Mouse (Mus musculus): ENCODE results near the gene Flnc. TPM values are rescaled to one million over a fixed set of nuclear protein-coding genes. Genes with fewer than 3 reads are reported as not detected.

Gene Flnc
- polyA plus RNA-seq, 1 experiment from 2014 or later = 2.6 TPM

DNA sequence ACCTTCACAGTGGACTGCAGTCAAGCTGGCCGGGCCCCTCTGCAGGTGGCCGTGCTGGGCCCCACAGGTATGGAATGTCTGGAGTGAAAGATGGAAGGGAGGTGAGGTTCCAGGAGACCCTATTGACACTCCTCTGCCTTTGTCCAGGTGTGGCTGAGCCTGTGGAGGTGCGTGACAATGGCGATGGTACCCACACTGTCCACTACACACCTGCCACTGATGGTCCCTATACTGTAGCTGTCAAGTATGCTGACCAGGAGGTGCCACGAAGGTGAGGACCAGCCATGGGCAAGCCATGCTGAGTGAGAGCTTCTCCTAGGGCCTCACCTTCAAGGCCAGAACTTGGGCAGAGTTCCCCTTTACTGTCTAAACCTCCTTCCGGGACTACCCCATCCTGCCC lies 17.6 kb downstream of the Flnc start:
- WGBS = 93% methylated on average over 6 of the region's 6 CpGs
- H3K4me3 ChIP-seq (ENCODE audit: low read depth, low read length) = no peak overlapping the region
- no peaks in the 10 kb centered on the region for H3K9me3 ChIP-seq (ENCODE audit: control insufficient read depth, low read length)
- no peak overlapping the region for H3K4me2 ChIP-seq (ENCODE audit: low read depth, low read length, severe bottlenecking)
- DNase-seq (ENCODE audit: low spot score) (no peak), ATAC-seq (replicated peaks; ENCODE audit: low FRiP score) (no peak)
- H3K9ac ChIP-seq (ENCODE audit: low read length) = no peak overlapping the region
- no peaks in the 10 kb centered on the region for H3K27me3 ChIP-seq (ENCODE audit: control insufficient read depth, insufficient read depth, low read length)
- H3K27ac ChIP-seq (ENCODE audit: low read depth, low read length) = no peak overlapping the region
- H3K4me1 ChIP-seq (replicated peaks; ENCODE audit: control insufficient read depth, insufficient read depth, low read length) = no peaks in the 10 kb centered on the region
- no peaks in the 10 kb centered on the region for H3K36me3 ChIP-seq (ENCODE audit: control insufficient read depth, insufficient read depth, low read length)

DNA sequence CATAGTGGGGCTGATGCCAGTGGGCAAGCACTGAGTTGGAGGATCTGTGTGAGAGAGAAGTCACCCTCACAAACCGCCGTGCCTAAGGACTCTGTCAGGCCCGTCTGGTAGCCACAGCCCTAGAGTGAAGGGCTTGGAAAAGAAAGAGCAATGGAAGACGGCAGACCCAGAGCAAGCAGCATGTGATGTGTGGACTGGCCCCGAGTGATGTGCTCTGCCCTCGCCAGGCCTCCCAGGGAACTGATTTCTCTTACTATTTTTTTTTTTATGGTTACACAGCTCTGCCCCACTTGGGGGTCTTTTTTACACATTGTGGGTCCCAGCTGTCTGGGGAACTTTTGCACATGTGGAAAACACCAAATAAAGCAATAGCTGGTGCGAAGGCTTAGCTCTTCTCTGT lies 28.4 kb downstream of the Flnc start:
- H3K27ac ChIP-seq (ENCODE audit: low read depth, low read length) = no peak overlapping the region
- no peaks in the 10 kb centered on the region for H3K4me1 ChIP-seq (replicated peaks; ENCODE audit: control insufficient read depth, insufficient read depth, low read length)
- no peaks in the 10 kb centered on the region for H3K36me3 ChIP-seq (ENCODE audit: control insufficient read depth, insufficient read depth, low read length)
- no peak overlapping the region for H3K4me3 ChIP-seq (ENCODE audit: low read depth, low read length)
- DNase-seq (ENCODE audit: low spot score) (no peak), ATAC-seq (replicated peaks; ENCODE audit: low FRiP score) (no peak)
- no peak overlapping the region for H3K4me2 ChIP-seq (ENCODE audit: low read depth, low read length, severe bottlenecking)
- H3K9me3 ChIP-seq (ENCODE audit: control insufficient read depth, low read length) = no peaks in the 10 kb centered on the region
- no peak overlapping the region for H3K9ac ChIP-seq (ENCODE audit: low read length)
- 69% methylated on average over 7 of the region's 7 CpGs for WGBS
- no peaks in the 10 kb centered on the region for H3K27me3 ChIP-seq (ENCODE audit: control insufficient read depth, insufficient read depth, low read length)

DNA sequence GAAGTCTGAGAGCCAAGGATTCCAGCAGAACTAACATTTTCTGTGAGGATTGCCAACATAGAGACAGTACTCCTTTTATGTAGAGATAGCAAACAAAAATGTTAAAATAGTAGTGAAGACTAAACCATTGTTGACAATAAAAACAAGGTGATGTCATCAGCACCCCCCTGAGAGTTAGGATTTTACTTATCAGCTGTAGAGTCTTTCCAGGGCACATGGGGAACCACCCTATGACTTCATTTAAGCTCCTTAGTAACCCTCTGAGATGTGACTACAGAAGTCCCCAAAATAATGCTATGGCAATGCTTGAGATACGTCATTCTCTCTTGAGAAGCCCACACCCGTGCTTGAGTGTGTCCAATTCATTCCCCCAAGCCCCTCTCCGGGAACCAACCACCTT lies 30.3 kb downstream of the Flnc start:
- Histone ChIP-seq H3K36me3 (ENCODE audit: control insufficient read depth, insufficient read depth, low read length) (no peaks in the 10 kb centered on the region), H3K27ac (ENCODE audit: low read depth, low read length) (no peak overlapping the region), H3K4me3 (ENCODE audit: low read depth, low read length) (no peak overlapping the region), H3K27me3 (ENCODE audit: control insufficient read depth, insufficient read depth, low read length) (no peaks in the 10 kb centered on the region), H3K9ac (ENCODE audit: low read length) (no peak overlapping the region), H3K4me2 (ENCODE audit: low read depth, low read length, severe bottlenecking) (no peak overlapping the region), H3K9me3 (ENCODE audit: control insufficient read depth, low read length) (no peaks in the 10 kb centered on the region), H3K4me1 (replicated peaks; ENCODE audit: control insufficient read depth, insufficient read depth, low read length) (peaks cover 1% of the 10 kb centered on the region; the same call in 1 of the 2 replicates)
- 77% methylated on average over 3 of the region's 3 CpGs for WGBS
- no peak for ATAC-seq (replicated peaks; ENCODE audit: low FRiP score)
- no peak for DNase-seq (ENCODE audit: low spot score)

DNA sequence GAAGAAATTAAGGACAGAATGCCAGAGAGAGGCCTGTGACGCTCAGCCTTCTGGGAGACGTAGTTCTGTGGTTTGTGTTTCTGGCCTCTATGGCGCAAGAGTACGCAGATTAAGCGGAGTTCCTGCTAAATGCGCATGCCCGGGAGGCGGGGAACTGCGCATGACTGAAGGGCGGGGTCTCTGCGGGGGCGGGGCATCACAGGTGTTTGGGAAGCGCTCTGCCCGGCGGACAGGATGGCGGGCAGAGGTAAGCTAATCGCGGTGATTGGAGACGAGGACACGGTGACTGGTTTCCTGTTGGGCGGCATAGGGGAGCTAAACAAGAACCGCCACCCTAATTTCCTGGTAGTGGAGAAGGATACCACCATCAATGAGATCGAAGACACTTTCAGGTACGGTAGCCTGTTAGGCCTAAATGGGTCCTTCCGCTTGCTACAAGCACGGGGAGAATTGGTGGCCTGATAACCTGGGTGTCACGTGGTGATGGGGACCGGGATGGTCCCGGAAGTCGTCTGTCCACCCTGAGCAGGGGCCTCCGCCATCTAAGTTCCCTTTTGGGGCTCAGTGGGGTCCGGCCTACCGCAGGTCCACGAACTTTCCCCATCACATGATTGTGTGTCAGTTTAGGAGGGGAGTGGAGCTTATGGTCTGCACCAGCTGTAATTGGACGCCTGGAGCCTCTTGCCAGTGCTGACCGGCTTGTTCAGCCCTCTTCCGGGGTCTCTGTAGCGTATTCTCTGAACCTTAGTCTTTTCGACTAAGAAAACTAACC lies 34.7 kb downstream of the Flnc start, which contains the start of gene Atp6v1f:
TSS of gene Atp6v1f (plus strand) at position 136 of the 772 bp plus-strand sequence.
- no peak within 1 kb of the TSS for H3K27ac ChIP-seq (ENCODE audit: low read depth, low read length)
- H3K4me3 ChIP-seq (ENCODE audit: low read depth, low read length) = peak within 1 kb of the TSS; percentile 61
- H3K9ac ChIP-seq (ENCODE audit: low read length) = peak within 1 kb of the TSS; percentile 70
- ATAC-seq (replicated peaks; ENCODE audit: low FRiP score) (peak; percentile 94), DNase-seq (ENCODE audit: low spot score) (peak; percentile 96)
- WGBS = under 1% methylated on average over 39 of the region's 39 CpGs
- H3K27me3 ChIP-seq (ENCODE audit: control insufficient read depth, insufficient read depth, low read length) = no peaks in the 10 kb centered on the region
- H3K4me2 ChIP-seq (ENCODE audit: low read depth, low read length, severe bottlenecking) = peak within 1 kb of the TSS; percentile 82
- H3K9me3 ChIP-seq (ENCODE audit: control insufficient read depth, low read length) = no peaks in the 10 kb centered on the region
- no peaks in the 10 kb centered on the region; the same call in 1 of the 2 replicates for H3K36me3 ChIP-seq (ENCODE audit: control insufficient read depth, insufficient read depth, low read length)
- peaks cover 4% of the 10 kb centered on the region; the same call in 1 of the 2 replicates for H3K4me1 ChIP-seq (replicated peaks; ENCODE audit: control insufficient read depth, insufficient read depth, low read length)

DNA sequence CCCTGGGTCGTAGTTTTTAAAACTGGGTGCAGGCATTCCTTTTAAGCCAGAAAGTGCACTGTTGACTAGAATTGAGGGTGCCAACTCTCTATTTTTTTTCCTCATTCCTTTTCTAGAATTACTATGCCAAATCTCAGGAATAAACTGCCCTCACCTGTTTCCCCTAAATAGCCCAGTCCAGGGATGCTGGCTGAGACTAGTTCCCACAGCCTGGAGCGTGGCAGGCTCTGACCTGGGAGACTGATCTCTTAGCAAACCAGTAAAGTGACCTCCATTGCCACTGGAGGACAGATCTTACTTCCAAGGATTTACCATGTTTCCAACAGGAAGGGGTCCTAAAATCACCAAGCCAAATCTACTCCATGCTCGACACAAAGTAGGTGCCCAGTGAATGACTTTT lies 35.8 kb downstream of the Flnc start:
- Histone ChIP-seq H3K9ac (ENCODE audit: low read length) (no peak overlapping the region; the same call in 1 of the 2 replicates), H3K9me3 (ENCODE audit: control insufficient read depth, low read length) (no peaks in the 10 kb centered on the region), H3K4me2 (ENCODE audit: low read depth, low read length, severe bottlenecking) (peak overlapping the region; percentile 82), H3K36me3 (ENCODE audit: control insufficient read depth, insufficient read depth, low read length) (no peaks in the 10 kb centered on the region; the same call in 1 of the 2 replicates), H3K4me3 (ENCODE audit: low read depth, low read length) (no peak overlapping the region), H3K27ac (ENCODE audit: low read depth, low read length) (no peak overlapping the region), H3K27me3 (ENCODE audit: control insufficient read depth, insufficient read depth, low read length) (no peaks in the 10 kb centered on the region), H3K4me1 (replicated peaks; ENCODE audit: control insufficient read depth, insufficient read depth, low read length) (peaks cover 4% of the 10 kb centered on the region; the same call in 1 of the 2 replicates)
- ATAC-seq (replicated peaks; ENCODE audit: low FRiP score) (no peak), DNase-seq (ENCODE audit: low spot score) (no peak)
- 85% methylated on average over 3 of the region's 3 CpGs for WGBS

DNA sequence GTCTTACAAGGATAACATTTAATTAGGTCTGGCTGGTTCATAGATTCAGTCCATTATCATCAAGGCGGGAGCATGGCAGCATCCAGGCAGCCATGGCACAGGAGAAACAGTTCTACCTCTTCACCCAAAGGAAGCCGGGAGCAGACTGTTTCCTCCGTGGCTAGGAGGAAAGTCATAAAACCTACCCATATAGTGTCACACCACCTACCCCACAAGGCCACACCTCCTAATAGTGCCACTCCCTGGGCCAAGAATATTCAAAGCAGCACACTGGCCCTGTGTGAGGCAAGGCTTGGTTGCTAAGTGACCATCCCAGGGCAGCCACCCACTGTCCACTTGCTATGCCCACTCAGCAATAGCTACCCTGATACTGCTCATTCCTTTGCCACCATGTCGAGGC lies 38.1 kb downstream of the Flnc start, which contains the start of gene Atp6v1fnb:
TSS of gene Atp6v1fnb (plus strand) at position 301 of the 400 bp plus-strand sequence.
- no peak within 1 kb of the TSS for H3K27ac ChIP-seq (ENCODE audit: low read depth, low read length)
- WGBS = 95% methylated on average over 4 of the region's 4 CpGs
- peaks cover 7% of the 10 kb centered on the region; the same call in 1 of the 2 replicates for H3K4me1 ChIP-seq (replicated peaks; ENCODE audit: control insufficient read depth, insufficient read depth, low read length)
- no peak for DNase-seq (ENCODE audit: low spot score)
- H3K9ac ChIP-seq (ENCODE audit: low read length) = no peak within 1 kb of the TSS
- 0 out of 2 replicates have a peak, but pooled peaks cover 2% of the 10 kb centered on the region for H3K27me3 ChIP-seq (ENCODE audit: control insufficient read depth, insufficient read depth, low read length)
- H3K9me3 ChIP-seq (ENCODE audit: control insufficient read depth, low read length) = no peaks in the 10 kb centered on the region
- no peak within 1 kb of the TSS for H3K4me2 ChIP-seq (ENCODE audit: low read depth, low read length, severe bottlenecking)
- H3K36me3 ChIP-seq (ENCODE audit: control insufficient read depth, insufficient read depth, low read length) = no peaks in the 10 kb centered on the region; the same call in 1 of the 2 replicates
- H3K4me3 ChIP-seq (ENCODE audit: low read depth, low read length) = no peak within 1 kb of the TSS
- ATAC-seq (replicated peaks; ENCODE audit: low FRiP score) = no peak

DNA sequence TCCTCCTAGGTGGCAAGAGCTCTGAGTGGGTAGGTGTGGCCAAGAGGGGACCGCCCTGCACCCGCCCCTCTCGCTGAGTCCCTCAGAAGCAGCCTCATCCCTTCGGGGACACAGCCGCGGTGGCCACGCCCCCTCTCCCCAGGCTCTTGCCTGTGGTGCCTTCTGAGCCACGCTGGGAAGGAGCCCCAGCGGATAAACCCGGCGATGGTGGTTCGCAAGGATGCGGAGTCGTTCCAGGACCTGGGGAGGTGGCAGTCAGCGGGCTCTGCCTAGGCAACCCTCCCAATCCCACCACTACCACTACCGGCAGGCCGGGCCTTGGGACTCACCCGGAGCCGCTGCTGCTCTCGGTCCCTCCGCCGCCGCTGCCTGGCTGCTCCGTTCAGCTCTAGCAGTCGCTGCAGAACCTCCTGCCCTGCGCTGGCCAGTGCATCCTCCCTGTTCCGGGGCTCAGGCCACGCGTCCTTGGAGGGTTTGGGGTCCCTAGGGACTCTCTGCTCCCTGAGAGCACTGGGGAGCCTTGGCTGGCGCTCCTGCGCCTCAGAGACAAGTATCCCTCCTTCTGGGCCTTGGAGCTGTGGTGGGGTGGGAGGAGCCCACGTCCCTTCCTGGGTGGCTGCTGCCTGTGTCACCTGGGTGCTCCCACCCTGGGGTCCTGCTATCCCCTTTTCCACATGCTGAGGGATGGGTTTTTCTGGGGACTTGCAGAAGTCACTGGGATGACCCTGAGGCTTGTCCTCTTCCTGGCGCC lies 41.1 kb downstream of the Flnc start:
- H3K9me3 ChIP-seq (ENCODE audit: control insufficient read depth, low read length) = no peaks in the 10 kb centered on the region
- peaks cover 3% of the 10 kb centered on the region; the same call in 1 of the 2 replicates for H3K4me1 ChIP-seq (replicated peaks; ENCODE audit: control insufficient read depth, insufficient read depth, low read length)
- H3K27me3 ChIP-seq (ENCODE audit: control insufficient read depth, insufficient read depth, low read length) = 0 out of 2 replicates have a peak, but pooled peaks cover 2% of the 10 kb centered on the region
- peak overlapping the region; percentile 37 for H3K4me3 ChIP-seq (ENCODE audit: low read depth, low read length)
- peak overlapping the region; percentile 73 for H3K4me2 ChIP-seq (ENCODE audit: low read depth, low read length, severe bottlenecking)
- peak overlapping the region; percentile 43 for H3K9ac ChIP-seq (ENCODE audit: low read length)
- no peaks in the 10 kb centered on the region; the same call in 1 of the 2 replicates for H3K36me3 ChIP-seq (ENCODE audit: control insufficient read depth, insufficient read depth, low read length)
- 2% methylated on average over 33 of the region's 33 CpGs for WGBS
- no peak overlapping the region for H3K27ac ChIP-seq (ENCODE audit: low read depth, low read length)
- ATAC-seq (replicated peaks; ENCODE audit: low FRiP score) (peak; percentile 95), DNase-seq (ENCODE audit: low spot score) (peak; percentile 92)

DNA sequence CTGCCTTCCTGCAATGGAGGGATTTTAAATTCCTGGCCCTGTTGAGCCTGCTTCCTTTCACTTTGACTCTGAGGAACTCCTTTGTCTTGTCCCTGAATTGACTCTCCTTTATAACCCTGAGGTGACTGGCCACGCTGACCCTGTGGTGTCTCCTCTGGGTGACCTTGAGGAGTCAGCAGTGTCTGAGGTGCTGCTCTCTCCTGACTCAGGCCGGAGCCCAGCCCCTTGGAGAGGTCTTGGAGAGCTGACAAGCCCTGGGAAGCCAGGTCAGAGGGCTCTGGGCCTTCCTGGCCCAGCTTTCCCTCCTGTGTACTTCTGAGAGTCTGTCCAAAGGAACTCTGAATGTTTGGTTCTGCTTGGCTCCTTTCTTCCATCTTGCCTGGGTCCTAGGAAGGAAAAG lies 41.7 kb downstream of the Flnc start:
- H3K36me3 ChIP-seq (ENCODE audit: control insufficient read depth, insufficient read depth, low read length) = no peaks in the 10 kb centered on the region; the same call in 1 of the 2 replicates
- no peak overlapping the region for H3K4me3 ChIP-seq (ENCODE audit: low read depth, low read length)
- ATAC-seq (replicated peaks; ENCODE audit: low FRiP score) (no peak), DNase-seq (ENCODE audit: low spot score) (no peak)
- H3K27me3 ChIP-seq (ENCODE audit: control insufficient read depth, insufficient read depth, low read length) = 0 out of 2 replicates have a peak, but pooled peaks cover 2% of the 10 kb centered on the region
- H3K9me3 ChIP-seq (ENCODE audit: control insufficient read depth, low read length) = no peaks in the 10 kb centered on the region
- H3K4me1 ChIP-seq (replicated peaks; ENCODE audit: control insufficient read depth, insufficient read depth, low read length) = peaks cover 3% of the 10 kb centered on the region; the same call in 1 of the 2 replicates
- H3K27ac ChIP-seq (ENCODE audit: low read depth, low read length) = no peak overlapping the region
- no peak overlapping the region for H3K9ac ChIP-seq (ENCODE audit: low read length)
- 53% methylated on average over 2 of the region's 2 CpGs for WGBS
- no peak overlapping the region for H3K4me2 ChIP-seq (ENCODE audit: low read depth, low read length, severe bottlenecking)
